Mouse (Mus musculus): ENCODE measurements around the gene Clip2. TPM values are rescaled to one million over a fixed set of nuclear protein-coding genes. Genes with fewer than 3 reads are reported as not detected.
A peak's percentile ranks its signal among the peaks of the same experiment; 100 is the strongest.
"Not testable (repeated sequence)": the region's sequence is repeated elsewhere in the genome, so short reads cannot be mapped to it uniquely, and the experiment has no call there.

Clip2 gene
- polyA plus RNA-seq, 1 experiment, result 10.1 TPM

- Histone ChIP-seq H3K27ac (ENCODE audit: insufficient read depth, low read length) (peak overlapping the region; percentile 13; the same call in 1 of the 2 replicates), H3K4me1 (ENCODE audit: control insufficient read depth, insufficient read depth, insufficient read length) (no peaks in the 10 kb centered on the region; the same call in 1 of the 2 replicates), H3K4me3 (ENCODE audit: extremely low read depth, insufficient read depth, insufficient read length) (no peak overlapping the region), H3K36me3 (ENCODE audit: control insufficient read depth, insufficient read depth, low read length) (no peaks in the 10 kb centered on the region), H3K27me3 (ENCODE audit: control insufficient read depth, insufficient read depth, low read length) (peaks cover 3% of the 10 kb centered on the region)
- no peak for DNase-seq (ENCODE audit: low read depth in 1 of 2, low spot score in 2 of 2)
- TF ChIP-seq POLR2A (IDR thresholded peaks at IDR 0.05; ENCODE audit: low read depth, low read length), result no peak
- no peak for TF ChIP-seq CTCF (IDR thresholded peaks at IDR 0.05; ENCODE audit: extremely low read depth, insufficient read depth, insufficient read length, insufficient replicate concordance)
- 69% methylated on average over 1 of the region's 1 CpGs for WGBS
These were observed 98.7 kb downstream of the Clip2 start for GRCm38 (mm10) chr5:134453577-134453976.

- not testable (repeated sequence) for H3K27me3 ChIP-seq (ENCODE audit: control insufficient read depth, insufficient read depth, low read length); DNase-seq (ENCODE audit: low read depth in 1 of 2, low spot score in 2 of 2); H3K27ac ChIP-seq (ENCODE audit: insufficient read depth, low read length); H3K4me3 ChIP-seq (ENCODE audit: extremely low read depth, insufficient read depth, insufficient read length); H3K36me3 ChIP-seq (ENCODE audit: control insufficient read depth, insufficient read depth, low read length)
- H3K4me1 ChIP-seq (ENCODE audit: control insufficient read depth, insufficient read depth, insufficient read length), result peaks cover 12% of the 10 kb centered on the region
- WGBS, result 86% methylated on average over 4 of the region's 4 CpGs
These were observed 105.5 kb downstream of the Clip2 start for GRCm38 (mm10) chr5:134446755-134447154.

DNA sequence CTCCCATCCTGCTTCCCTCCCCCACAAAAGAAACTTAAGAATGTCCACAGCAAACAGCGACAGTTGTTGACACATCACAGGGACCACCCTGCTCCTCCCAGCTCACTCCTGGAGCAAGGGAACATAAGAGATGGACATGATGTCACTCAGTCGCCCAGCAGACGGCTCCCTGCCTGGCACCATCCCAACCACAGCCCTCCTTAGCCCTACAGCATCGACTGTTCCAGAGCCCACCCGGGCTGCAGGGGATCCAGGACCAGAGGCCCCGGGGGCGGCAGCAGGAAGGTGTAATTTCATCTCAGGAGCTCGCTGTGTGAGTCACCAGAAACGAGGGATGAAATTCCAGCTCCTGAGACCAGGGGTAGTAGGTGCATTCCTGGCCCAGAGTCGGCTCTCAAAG, 106.3 kb downstream of the Clip2 start:
- H3K27me3 ChIP-seq (ENCODE audit: control insufficient read depth, insufficient read depth, low read length), result no peaks in the 10 kb centered on the region
- H3K36me3 ChIP-seq (ENCODE audit: control insufficient read depth, insufficient read depth, low read length), result no peaks in the 10 kb centered on the region
- H3K4me1 ChIP-seq (ENCODE audit: control insufficient read depth, insufficient read depth, insufficient read length), result peaks cover 12% of the 10 kb centered on the region
- H3K27ac ChIP-seq (ENCODE audit: insufficient read depth, low read length), result no peak overlapping the region
- DNase-seq (ENCODE audit: low read depth in 1 of 2, low spot score in 2 of 2), result no peak
- 69% methylated on average over 10 of the region's 10 CpGs for WGBS
- TF ChIP-seq POLR2A (IDR thresholded peaks at IDR 0.05; ENCODE audit: low read depth, low read length) (no peak), CTCF (IDR thresholded peaks at IDR 0.05; ENCODE audit: extremely low read depth, insufficient read depth, insufficient read length, insufficient replicate concordance) (no peak)
- no peak overlapping the region for H3K4me3 ChIP-seq (ENCODE audit: extremely low read depth, insufficient read depth, insufficient read length)

DNA sequence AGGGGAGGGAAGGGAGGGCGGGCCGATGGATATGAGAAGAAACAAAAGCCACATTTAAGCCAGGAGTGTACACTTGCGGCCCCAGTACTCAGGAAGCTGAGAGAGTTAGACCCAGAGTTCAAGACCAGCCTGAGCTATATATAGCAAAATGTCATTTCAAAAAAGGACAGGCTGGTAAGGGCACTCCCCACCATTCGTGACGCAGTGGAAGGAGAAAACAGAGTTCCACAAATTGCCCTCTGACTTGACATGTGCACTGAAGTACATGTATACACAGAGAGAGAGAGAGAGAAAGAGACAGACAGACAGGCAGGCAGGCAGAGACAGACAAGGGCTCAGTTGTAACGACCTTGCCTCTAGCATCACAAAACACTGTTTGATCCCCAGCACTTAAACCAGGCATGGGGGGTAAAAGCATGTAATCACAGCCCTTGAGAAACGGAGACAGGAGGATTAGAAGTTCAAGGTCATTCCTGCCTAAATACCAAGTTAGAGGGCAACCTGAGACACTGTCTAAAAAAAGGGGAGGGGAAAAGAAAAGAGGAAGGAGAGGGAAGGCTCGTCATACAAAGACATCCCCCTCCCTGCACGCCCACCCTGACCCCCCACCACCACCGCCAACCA, 106.9 kb downstream of the Clip2 start:
- H3K27me3 ChIP-seq (ENCODE audit: control insufficient read depth, insufficient read depth, low read length), result no peaks in the 10 kb centered on the region
- peaks cover 12% of the 10 kb centered on the region for H3K4me1 ChIP-seq (ENCODE audit: control insufficient read depth, insufficient read depth, insufficient read length)
- DNase-seq (ENCODE audit: low read depth in 1 of 2, low spot score in 2 of 2), result no peak
- no peaks in the 10 kb centered on the region for H3K36me3 ChIP-seq (ENCODE audit: control insufficient read depth, insufficient read depth, low read length)
- 29% methylated on average over 10 of the region's 10 CpGs for WGBS
- H3K27ac ChIP-seq (ENCODE audit: insufficient read depth, low read length), result no peak overlapping the region
- no peak overlapping the region for H3K4me3 ChIP-seq (ENCODE audit: extremely low read depth, insufficient read depth, insufficient read length)
- TF ChIP-seq POLR2A (IDR thresholded peaks at IDR 0.05; ENCODE audit: low read depth, low read length) (no peak), CTCF (IDR thresholded peaks at IDR 0.05; ENCODE audit: extremely low read depth, insufficient read depth, insufficient read length, insufficient replicate concordance) (no peak)

DNA sequence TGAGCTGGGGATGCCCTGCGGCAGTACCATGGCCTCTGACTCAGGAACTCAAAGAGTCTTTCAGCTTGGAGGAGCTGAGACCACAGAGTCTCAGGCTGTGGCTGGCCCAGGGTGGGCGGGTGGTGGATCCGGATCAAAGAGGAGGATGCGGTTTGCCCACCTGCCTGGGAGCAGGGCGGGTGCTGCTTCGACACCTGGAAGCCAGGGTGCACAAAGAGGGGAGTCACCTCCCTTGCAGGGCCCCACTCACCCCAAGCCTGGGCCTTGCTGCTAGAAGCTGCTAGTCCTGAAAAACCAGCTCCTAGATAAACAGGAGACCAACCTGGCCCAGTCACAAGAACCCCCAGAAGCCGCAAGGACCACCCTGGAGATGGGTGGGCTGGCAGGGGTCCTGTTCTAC, 107.8 kb downstream of the Clip2 start:
- TF ChIP-seq CTCF (IDR thresholded peaks at IDR 0.05; ENCODE audit: extremely low read depth, insufficient read depth, insufficient read length, insufficient replicate concordance), result no peak
- no peak for TF ChIP-seq POLR2A (IDR thresholded peaks at IDR 0.05; ENCODE audit: low read depth, low read length)
- peak; percentile 22 to 35 for DNase-seq (ENCODE audit: low read depth in 1 of 2, low spot score in 2 of 2)
- Histone ChIP-seq H3K4me3 (ENCODE audit: extremely low read depth, insufficient read depth, insufficient read length) (no peak overlapping the region), H3K27ac (ENCODE audit: insufficient read depth, low read length) (0 out of 2 replicates have a peak overlapping the region, but pooled peaks have one; percentile 3), H3K4me1 (ENCODE audit: control insufficient read depth, insufficient read depth, insufficient read length) (peaks cover 12% of the 10 kb centered on the region), H3K27me3 (ENCODE audit: control insufficient read depth, insufficient read depth, low read length) (no peaks in the 10 kb centered on the region), H3K36me3 (ENCODE audit: control insufficient read depth, insufficient read depth, low read length) (no peaks in the 10 kb centered on the region)
- WGBS, result 72% methylated on average over 7 of the region's 7 CpGs

- Histone ChIP-seq H3K36me3 (ENCODE audit: control insufficient read depth, insufficient read depth, low read length) (no peaks in the 10 kb centered on the region), H3K27ac (ENCODE audit: insufficient read depth, low read length) (no peak overlapping the region), H3K4me3 (ENCODE audit: extremely low read depth, insufficient read depth, insufficient read length) (no peak overlapping the region), H3K4me1 (ENCODE audit: control insufficient read depth, insufficient read depth, insufficient read length) (peaks cover 17% of the 10 kb centered on the region), H3K27me3 (ENCODE audit: control insufficient read depth, insufficient read depth, low read length) (no peaks in the 10 kb centered on the region)
- no peak for DNase-seq (ENCODE audit: low read depth in 1 of 2, low spot score in 2 of 2)
- no peak for TF ChIP-seq CTCF (IDR thresholded peaks at IDR 0.05; ENCODE audit: extremely low read depth, insufficient read depth, insufficient read length, insufficient replicate concordance)
- TF ChIP-seq POLR2A (IDR thresholded peaks at IDR 0.05; ENCODE audit: low read depth, low read length), result no peak
- 94% methylated on average over 3 of the region's 3 CpGs for WGBS
These were observed 110.2 kb downstream of the Clip2 start for GRCm38 (mm10) chr5:134442066-134442465.

DNA sequence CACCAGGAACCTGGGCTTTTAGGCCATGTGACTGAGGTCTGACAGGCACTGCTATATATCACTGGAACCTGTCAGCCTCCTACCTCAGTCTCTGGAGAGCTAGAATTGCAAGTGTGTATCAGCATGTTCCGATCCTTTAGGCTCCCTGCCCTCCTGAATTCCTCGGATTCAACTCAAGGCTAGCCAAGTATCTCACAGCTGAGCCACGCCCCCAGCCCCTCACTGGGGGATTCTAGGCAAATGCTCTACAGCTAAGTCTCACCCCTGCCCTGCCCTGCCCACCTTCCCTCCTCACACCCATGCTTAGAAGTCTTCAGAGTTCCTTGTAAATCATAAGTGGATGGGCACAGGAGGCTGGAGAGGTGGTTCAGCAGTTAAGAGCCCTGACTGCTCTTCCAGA, 111.1 kb downstream of the Clip2 start:
- H3K36me3 ChIP-seq (ENCODE audit: control insufficient read depth, insufficient read depth, low read length), result no peaks in the 10 kb centered on the region
- H3K4me3 ChIP-seq (ENCODE audit: extremely low read depth, insufficient read depth, insufficient read length), result no peak overlapping the region
- WGBS, result 93% methylated on average over 3 of the region's 3 CpGs
- H3K27me3 ChIP-seq (ENCODE audit: control insufficient read depth, insufficient read depth, low read length), result no peaks in the 10 kb centered on the region
- H3K4me1 ChIP-seq (ENCODE audit: control insufficient read depth, insufficient read depth, insufficient read length), result peaks cover 17% of the 10 kb centered on the region
- no peak for TF ChIP-seq CTCF (IDR thresholded peaks at IDR 0.05; ENCODE audit: extremely low read depth, insufficient read depth, insufficient read length, insufficient replicate concordance)
- TF ChIP-seq POLR2A (IDR thresholded peaks at IDR 0.05; ENCODE audit: low read depth, low read length), result no peak
- no peak overlapping the region for H3K27ac ChIP-seq (ENCODE audit: insufficient read depth, low read length)
- DNase-seq (ENCODE audit: low read depth in 1 of 2, low spot score in 2 of 2), result no peak
